Mouse (Mus musculus): ENCODE results near the gene Pak1ip1. TPM values are rescaled to one million over a fixed set of nuclear protein-coding genes. Genes with fewer than 3 reads are reported as not detected.

The Pak1ip1 gene
- total and polyA plus RNA-seq, 2 experiments from 2014 or later: 38.2 to 48.0 TPM

- H3K9ac ChIP-seq (replicated peaks; ENCODE audit: low read depth, low read length): no peak overlapping the region
- H3K36me3 ChIP-seq (replicated peaks; ENCODE audit: control insufficient read depth, insufficient read depth, low read length): peaks cover 49% of the 10 kb centered on the region
- H3K27me3 ChIP-seq (ENCODE audit: control insufficient read depth, insufficient read depth, low read length): no peaks in the 10 kb centered on the region
- DNase-seq (ENCODE audit: low spot score): no peak
- ATAC-seq (ENCODE audit: insufficient read depth, low read depth): no peak
- H3K27ac ChIP-seq (ENCODE audit: low read depth): no peak overlapping the region
- TF ChIP-seq EP300 (IDR thresholded peaks at IDR 0.05; ENCODE audit: low read depth) (no peak), CTCF (IDR thresholded peaks at IDR 0.05; ENCODE audit: low read depth) (no peak)
- H3K4me3 ChIP-seq (ENCODE audit: low read depth, low read length): no peak overlapping the region
- H3K4me1 ChIP-seq (ENCODE audit: control insufficient read depth, insufficient read depth): peaks cover 8% of the 10 kb centered on the region; the same call in 1 of the 2 replicates
- no peak overlapping the region for H3K4me2 ChIP-seq (ENCODE audit: low read depth, low read length)
- H3K9me3 ChIP-seq (replicated peaks; ENCODE audit: control insufficient read depth, low read length): no peaks in the 10 kb centered on the region
- WGBS: 85% methylated on average over 9 of the region's 9 CpGs
Measured at GRCm38 (mm10) chr13:41018236-41018635, 17.4 kb downstream of the Pak1ip1 start.

DNA sequence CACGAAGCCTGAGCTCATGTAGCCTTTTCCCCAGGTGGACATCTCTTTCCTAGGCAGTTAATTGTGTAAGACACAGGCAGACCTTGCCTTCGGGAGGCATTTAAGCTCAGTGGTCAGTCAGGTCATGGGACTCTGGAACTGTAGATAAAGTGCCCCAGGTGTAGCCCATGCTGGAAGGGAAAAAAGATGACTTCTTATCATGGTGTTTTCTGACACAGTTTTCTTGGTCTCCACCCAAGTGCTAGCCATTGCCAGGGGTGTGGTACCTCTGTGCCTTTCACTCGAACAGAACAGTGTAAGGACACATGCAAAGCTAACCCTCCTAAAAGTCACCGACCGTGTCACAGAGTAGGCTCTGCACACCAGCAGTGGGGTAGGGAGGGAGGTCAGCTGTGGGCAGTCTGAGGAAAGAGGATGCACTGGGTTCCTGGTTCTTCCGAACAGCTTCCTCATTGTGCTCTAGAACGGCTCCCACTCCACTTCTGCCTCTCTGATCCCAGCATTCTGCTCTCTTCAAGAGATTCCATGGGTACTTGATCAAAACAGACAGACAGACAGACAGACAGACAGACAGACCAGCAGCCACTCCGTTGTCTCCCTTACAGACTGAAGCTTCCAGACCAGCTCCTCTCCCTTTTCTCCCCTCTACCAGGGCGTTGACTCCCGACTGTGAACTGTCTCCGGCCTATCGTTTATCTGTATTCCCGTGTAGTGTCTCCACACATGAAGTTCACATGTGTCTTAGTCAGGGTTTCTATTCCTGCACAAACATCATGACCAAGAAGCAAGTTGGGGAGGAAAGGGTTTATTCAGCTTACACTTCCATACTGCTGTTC lies 18.2 kb downstream of the Pak1ip1 start:
- WGBS: 85% methylated on average over 13 of the region's 13 CpGs
- Histone ChIP-seq H3K27me3 (ENCODE audit: control insufficient read depth, insufficient read depth, low read length) (no peaks in the 10 kb centered on the region), H3K4me1 (ENCODE audit: control insufficient read depth, insufficient read depth) (peaks cover 8% of the 10 kb centered on the region; the same call in 1 of the 2 replicates), H3K4me3 (ENCODE audit: low read depth, low read length) (no peak overlapping the region), H3K27ac (ENCODE audit: low read depth) (no peak overlapping the region), H3K9ac (replicated peaks; ENCODE audit: low read depth, low read length) (no peak overlapping the region), H3K9me3 (replicated peaks; ENCODE audit: control insufficient read depth, low read length) (no peaks in the 10 kb centered on the region), H3K4me2 (ENCODE audit: low read depth, low read length) (no peak overlapping the region), H3K36me3 (replicated peaks; ENCODE audit: control insufficient read depth, insufficient read depth, low read length) (peaks cover 56% of the 10 kb centered on the region)
- no peak for DNase-seq (ENCODE audit: low spot score)
- TF ChIP-seq EP300 (IDR thresholded peaks at IDR 0.05; ENCODE audit: low read depth): no peak
- no peak for TF ChIP-seq CTCF (IDR thresholded peaks at IDR 0.05; ENCODE audit: low read depth)
- ATAC-seq (ENCODE audit: insufficient read depth, low read depth): no peak

- no peak for DNase-seq (ENCODE audit: low spot score)
- Histone ChIP-seq H3K4me3 (ENCODE audit: low read depth, low read length) (no peak overlapping the region), H3K27me3 (ENCODE audit: control insufficient read depth, insufficient read depth, low read length) (no peaks in the 10 kb centered on the region), H3K4me1 (ENCODE audit: control insufficient read depth, insufficient read depth) (peaks cover 8% of the 10 kb centered on the region; the same call in 1 of the 2 replicates), H3K4me2 (ENCODE audit: low read depth, low read length) (no peak overlapping the region), H3K36me3 (replicated peaks; ENCODE audit: control insufficient read depth, insufficient read depth, low read length) (peaks cover 56% of the 10 kb centered on the region), H3K9ac (replicated peaks; ENCODE audit: low read depth, low read length) (no peak overlapping the region; the same call in 1 of the 2 replicates), H3K9me3 (replicated peaks; ENCODE audit: control insufficient read depth, low read length) (no peaks in the 10 kb centered on the region), H3K27ac (ENCODE audit: low read depth) (no peak overlapping the region)
- 34% methylated on average over 7 of the region's 7 CpGs for WGBS
- no peak for ATAC-seq (ENCODE audit: insufficient read depth, low read depth)
- TF ChIP-seq EP300 (IDR thresholded peaks at IDR 0.05; ENCODE audit: low read depth): no peak
- TF ChIP-seq CTCF (IDR thresholded peaks at IDR 0.05; ENCODE audit: low read depth): no peak
Measured at GRCm38 (mm10) chr13:41020494-41020893, 19.7 kb downstream of the Pak1ip1 start.

- WGBS: 83% methylated on average over 6 of the region's 6 CpGs
- Histone ChIP-seq H3K4me3 (ENCODE audit: low read depth, low read length) (no peak overlapping the region), H3K4me1 (ENCODE audit: control insufficient read depth, insufficient read depth) (peaks cover 8% of the 10 kb centered on the region; the same call in 1 of the 2 replicates), H3K9me3 (replicated peaks; ENCODE audit: control insufficient read depth, low read length) (no peaks in the 10 kb centered on the region), H3K27me3 (ENCODE audit: control insufficient read depth, insufficient read depth, low read length) (no peaks in the 10 kb centered on the region), H3K27ac (ENCODE audit: low read depth) (no peak overlapping the region), H3K4me2 (ENCODE audit: low read depth, low read length) (no peak overlapping the region), H3K36me3 (replicated peaks; ENCODE audit: control insufficient read depth, insufficient read depth, low read length) (peaks cover 56% of the 10 kb centered on the region), H3K9ac (replicated peaks; ENCODE audit: low read depth, low read length) (no peak overlapping the region)
- ATAC-seq (ENCODE audit: insufficient read depth, low read depth) (no peak), DNase-seq (ENCODE audit: low spot score) (no peak)
- TF ChIP-seq CTCF (IDR thresholded peaks at IDR 0.05; ENCODE audit: low read depth) (no peak), EP300 (IDR thresholded peaks at IDR 0.05; ENCODE audit: low read depth) (no peak)
Measured at GRCm38 (mm10) chr13:41021607-41022006, 20.8 kb downstream of the Pak1ip1 start.

DNA sequence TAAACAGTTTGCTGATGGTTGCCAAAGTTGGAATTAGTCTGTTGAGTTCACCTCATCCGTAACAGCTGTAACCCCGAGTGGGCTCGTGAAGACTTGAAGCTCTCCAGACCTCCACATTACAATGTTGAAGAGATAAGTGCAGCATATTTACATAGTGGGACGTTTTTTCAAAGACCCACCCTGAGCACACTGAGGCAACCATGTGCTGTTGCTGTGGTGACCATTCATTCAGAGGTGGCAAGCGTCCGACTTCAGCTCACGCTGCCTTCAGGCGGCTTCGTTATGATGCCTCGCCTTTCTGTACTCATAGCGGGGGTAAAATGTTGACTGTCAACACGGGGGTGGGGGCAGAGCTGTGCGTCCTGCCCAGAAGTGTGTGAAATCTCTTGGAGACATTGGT lies 21.3 kb downstream of the Pak1ip1 start:
- 62% methylated on average over 13 of the region's 13 CpGs for WGBS
- no peak for DNase-seq (ENCODE audit: low spot score)

More for the DNA sequence above, 21.3 kb downstream of the Pak1ip1 start:
- Histone ChIP-seq H3K4me2 (ENCODE audit: low read depth, low read length) (no peak overlapping the region), H3K4me3 (ENCODE audit: low read depth, low read length) (no peak overlapping the region), H3K27me3 (ENCODE audit: control insufficient read depth, insufficient read depth, low read length) (no peaks in the 10 kb centered on the region), H3K27ac (ENCODE audit: low read depth) (no peak overlapping the region), H3K36me3 (replicated peaks; ENCODE audit: control insufficient read depth, insufficient read depth, low read length) (peaks cover 56% of the 10 kb centered on the region), H3K4me1 (ENCODE audit: control insufficient read depth, insufficient read depth) (peaks cover 6% of the 10 kb centered on the region; the same call in 1 of the 2 replicates), H3K9ac (replicated peaks; ENCODE audit: low read depth, low read length) (no peak overlapping the region), H3K9me3 (replicated peaks; ENCODE audit: control insufficient read depth, low read length) (no peaks in the 10 kb centered on the region)
- no peak for TF ChIP-seq EP300 (IDR thresholded peaks at IDR 0.05; ENCODE audit: low read depth)
- no peak for ATAC-seq (ENCODE audit: insufficient read depth, low read depth)
